Mouse (Mus musculus) testis, adult 2 months (tissue): ENCODE measurements around the gene Skp1a.

Experiments
- CTCF ChIP-seq: fragments of 200-500 bp; IDR thresholded peaks from 2 replicates; pipeline ENCODE4 v1.5.1; 2012; ENCODE audit warnings: low read depth, mild to moderate bottlenecking, inconsistent platforms, low read length, moderate library complexity; ENCODE audit not compliant: control insufficient read depth, insufficient read depth, insufficient replicate concordance
- POLR2A ChIP-seq: fragments of 200-500 bp; IDR thresholded peaks from 2 replicates; pipeline ENCODE4 v1.6.1; 2012; ENCODE audit warnings: low read depth, mild to moderate bottlenecking, inconsistent platforms, low read length, moderate library complexity; ENCODE audit not compliant: control insufficient read depth

- TF ChIP-seq CTCF (no peak), POLR2A (no peak)
These were observed 45.8 kb downstream of the Skp1a start for GRCm38 (mm10) chr11:52277433-52278150.
